Mouse (Mus musculus) lung, embryonic 15.5 days (tissue): ENCODE data around the gene Samd11. TPM values are rescaled to one million over a fixed set of nuclear protein-coding genes. Genes with fewer than 3 reads are reported as not detected.

Experiments
- ATAC-seq: fragments of 200-750 bp; cut with Nextera tagmentation; 2 replicates; pipeline ENCODE4 v1.8.0; 2017; ENCODE audit warnings: moderate number of reproducible peaks, borderline replicate concordance; ENCODE audit not compliant: low FRiP score, low TSS enrichment; ENCODE audit errors: extremely low read depth
- H3K27ac ChIP-seq: fragments of 300-500 bp; sonication (generic); 2 replicates; pipeline ENCODE4 v1.5.1; 2015; ENCODE audit warnings: moderate library complexity, mild to moderate bottlenecking, inconsistent platforms
- H3K27me3 ChIP-seq: fragments of 300-500 bp; sonication (generic); 2 replicates; pipeline ENCODE4 v1.6.1; 2015; ENCODE audit warnings: inconsistent platforms
- H3K36me3 ChIP-seq: fragments of 300-500 bp; sonication (generic); 2 replicates; pipeline ENCODE4 v1.6.1; 2015; ENCODE audit warnings: inconsistent platforms
- H3K4me1 ChIP-seq: fragments of 300-500 bp; sonication (generic); 2 replicates; pipeline ENCODE4 v1.6.1; 2015; ENCODE audit warnings: inconsistent platforms
- H3K4me2 ChIP-seq: fragments of 300-500 bp; sonication (generic); 2 replicates; pipeline ENCODE4 v1.6.1; 2015; ENCODE audit warnings: inconsistent platforms, mild to moderate bottlenecking, moderate library complexity
- H3K4me3 ChIP-seq: fragments of 300-500 bp; sonication (generic); 2 replicates; pipeline ENCODE4 v1.5.1; 2015; ENCODE audit warnings: mild to moderate bottlenecking, inconsistent platforms
- H3K9ac ChIP-seq: fragments of 300-500 bp; sonication (generic); 2 replicates; pipeline ENCODE4 v1.6.1; 2015; ENCODE audit warnings: inconsistent platforms
- H3K9me3 ChIP-seq: fragments of 300-500 bp; sonication (generic); 2 replicates; pipeline ENCODE4 v1.6.1; 2016; ENCODE audit warnings: inconsistent platforms
- WGBS: fragments of 180-500 bp; shearing (Covaris S2); methylation state at CpG from one replicate; pipeline ENCODE4 v1.1.7; 2015; 5-methylcytosine and 5-hydroxymethylcytosine counted together
- polyA plus RNA-seq: library from polyadenylated mRNA; unstranded; fragments of >200 nt; fragmentation: Nextera tagmentation; extraction: Ambion mirVana; gene quantifications from 2 replicates; pipeline ENCODE4 v1.2.1, GENCODE M21; 2015

Gene Samd11
- polyA plus RNA-seq, 1 experiment from 2014 or later = 0.30 TPM

- Histone ChIP-seq H3K36me3 (peaks cover 50% of the 10 kb centered on the region), H3K9ac (peak within 1 kb of the TSS; percentile 76), H3K4me1 (peaks cover 20% of the 10 kb centered on the region), H3K27ac (peak within 1 kb of the TSS; percentile 96), H3K9me3 (no peaks in the 10 kb centered on the region), H3K4me2 (peak within 1 kb of the TSS; percentile 98), H3K4me3 (peak within 1 kb of the TSS; percentile 99), H3K27me3 (no peaks in the 10 kb centered on the region)
- under 1% methylated on average over 31 of the region's 48 CpGs for WGBS
- ATAC-seq = peak; percentile 25; the same call in 1 of the 2 replicates
These were observed 20.7 kb downstream of the Samd11 start, which contains the start of gene Plekhn1 for GRCm38 (mm10) chr4:156234701-156235213. Gene Plekhn1 (minus strand): TSS chr4:156234857.

- Histone ChIP-seq H3K4me1 (peaks cover 20% of the 10 kb centered on the region), H3K27me3 (no peaks in the 10 kb centered on the region), H3K4me2 (peak overlapping the region; percentile 98), H3K9me3 (no peaks in the 10 kb centered on the region), H3K36me3 (peaks cover 47% of the 10 kb centered on the region), H3K9ac (peak overlapping the region; percentile 68), H3K4me3 (peak overlapping the region; percentile 99), H3K27ac (peak overlapping the region; percentile 57)
- 3% methylated on average over 17 of the region's 17 CpGs for WGBS
- 0 out of 2 replicates have a peak, but pooled peaks have one; percentile 12 for ATAC-seq
These were observed 21.4 kb downstream of the Samd11 start for GRCm38 (mm10) chr4:156234021-156234501.

- peaks cover 29% of the 10 kb centered on the region for H3K36me3 ChIP-seq
- H3K27ac ChIP-seq = peak overlapping the region; percentile 48; the same call in 1 of the 2 replicates
- peak overlapping the region; percentile 43 for H3K4me2 ChIP-seq
- no peak overlapping the region for H3K9ac ChIP-seq
- peak; percentile 40 for ATAC-seq
- H3K4me3 ChIP-seq = peak overlapping the region; percentile 9
- H3K4me1 ChIP-seq = peaks cover 18% of the 10 kb centered on the region
- no peaks in the 10 kb centered on the region for H3K27me3 ChIP-seq
- no peaks in the 10 kb centered on the region for H3K9me3 ChIP-seq
- 20% methylated on average over 12 of the region's 12 CpGs for WGBS
These were observed 26.9 kb downstream of the Samd11 start for GRCm38 (mm10) chr4:156228393-156229024.

- Histone ChIP-seq H3K4me1 (peaks cover 15% of the 10 kb centered on the region), H3K27me3 (no peaks in the 10 kb centered on the region), H3K4me2 (peak overlapping the region; percentile 43), H3K9ac (no peak overlapping the region), H3K4me3 (peak overlapping the region; percentile 9), H3K9me3 (no peaks in the 10 kb centered on the region), H3K27ac (peak overlapping the region; percentile 48), H3K36me3 (peaks cover 29% of the 10 kb centered on the region)
- ATAC-seq = peak; percentile 38; the same call in 1 of the 2 replicates
- 32% methylated on average over 18 of the region's 18 CpGs for WGBS
These were observed 27.6 kb downstream of the Samd11 start for GRCm38 (mm10) chr4:156227752-156228392.

- no peak overlapping the region for H3K4me2 ChIP-seq
- 74% methylated on average over 2 of the region's 2 CpGs for WGBS
- H3K36me3 ChIP-seq = no peaks in the 10 kb centered on the region
- peaks cover 15% of the 10 kb centered on the region for H3K4me1 ChIP-seq
- no peak overlapping the region for H3K4me3 ChIP-seq
- no peak for ATAC-seq
- H3K27ac ChIP-seq = no peak overlapping the region
- H3K9me3 ChIP-seq = no peaks in the 10 kb centered on the region
- no peaks in the 10 kb centered on the region for H3K27me3 ChIP-seq
- no peak overlapping the region for H3K9ac ChIP-seq
These were observed 31.2 kb downstream of the Samd11 start for GRCm38 (mm10) chr4:156224276-156224675.

- Histone ChIP-seq H3K4me2 (no peak overlapping the region), H3K9ac (no peak overlapping the region), H3K27ac (no peak overlapping the region), H3K9me3 (no peaks in the 10 kb centered on the region), H3K36me3 (no peaks in the 10 kb centered on the region), H3K4me1 (no peaks in the 10 kb centered on the region), H3K4me3 (no peak overlapping the region), H3K27me3 (no peaks in the 10 kb centered on the region)
- WGBS = 84% methylated on average over 11 of the region's 11 CpGs
- ATAC-seq = no peak
These were observed 35.5 kb downstream of the Samd11 start for GRCm38 (mm10) chr4:156219936-156220335.

GRCm38 (mm10) chr4:156217838-156218237 lies 37.6 kb downstream of the Samd11 start:
- Histone ChIP-seq H3K4me2 (no peak overlapping the region), H3K9ac (no peak overlapping the region), H3K9me3 (no peaks in the 10 kb centered on the region), H3K4me1 (no peaks in the 10 kb centered on the region), H3K27ac (no peak overlapping the region), H3K4me3 (no peak overlapping the region), H3K27me3 (no peaks in the 10 kb centered on the region), H3K36me3 (no peaks in the 10 kb centered on the region)
- no peak for ATAC-seq
- 75% methylated on average over 16 of the region's 16 CpGs for WGBS

GRCm38 (mm10) chr4:156217022-156217669 lies 38.3 kb downstream of the Samd11 start:
- peak; percentile 29 for ATAC-seq
- Histone ChIP-seq H3K4me3 (no peak overlapping the region), H3K9ac (no peak overlapping the region), H3K27me3 (no peaks in the 10 kb centered on the region), H3K36me3 (no peaks in the 10 kb centered on the region), H3K27ac (no peak overlapping the region), H3K4me1 (no peaks in the 10 kb centered on the region), H3K9me3 (no peaks in the 10 kb centered on the region), H3K4me2 (no peak overlapping the region)
- WGBS = 78% methylated on average over 16 of the region's 16 CpGs

- Histone ChIP-seq H3K4me2 (no peak overlapping the region), H3K9me3 (no peaks in the 10 kb centered on the region), H3K36me3 (no peaks in the 10 kb centered on the region), H3K27ac (no peak overlapping the region), H3K27me3 (no peaks in the 10 kb centered on the region), H3K9ac (no peak overlapping the region), H3K4me1 (no peaks in the 10 kb centered on the region), H3K4me3 (no peak overlapping the region)
- 79% methylated on average over 2 of the region's 2 CpGs for WGBS
- no peak for ATAC-seq
These were observed 39.3 kb downstream of the Samd11 start for GRCm38 (mm10) chr4:156216196-156216595.

- H3K4me1 ChIP-seq = no peaks in the 10 kb centered on the region
- H3K27ac ChIP-seq = no peak within 1 kb of the TSS
- 67% methylated on average over 4 of the region's 4 CpGs for WGBS
- no peak within 1 kb of the TSS for H3K4me2 ChIP-seq
- no peak within 1 kb of the TSS for H3K4me3 ChIP-seq
- no peaks in the 10 kb centered on the region for H3K9me3 ChIP-seq
- no peaks in the 10 kb centered on the region for H3K27me3 ChIP-seq
- H3K9ac ChIP-seq = no peak within 1 kb of the TSS
- no peaks in the 10 kb centered on the region for H3K36me3 ChIP-seq
- ATAC-seq = no peak
These were observed 39.8 kb downstream of the Samd11 start, which contains the start of gene Perm1 for GRCm38 (mm10) chr4:156215649-156216048. Gene Perm1 (plus strand): TSS chr4:156215868.

- Histone ChIP-seq H3K4me1 (no peaks in the 10 kb centered on the region), H3K27ac (no peak overlapping the region), H3K36me3 (no peaks in the 10 kb centered on the region), H3K9me3 (no peaks in the 10 kb centered on the region), H3K9ac (no peak overlapping the region), H3K4me2 (no peak overlapping the region), H3K27me3 (no peaks in the 10 kb centered on the region), H3K4me3 (no peak overlapping the region)
- ATAC-seq = no peak
- WGBS = 87% methylated on average over 13 of the region's 13 CpGs
These were observed 42.3 kb downstream of the Samd11 start for GRCm38 (mm10) chr4:156213134-156213533.
